Mouse (Mus musculus) heart, embryonic 14.5 days (tissue): ENCODE data around the gene Gm42791. TPM values are rescaled to one million over a fixed set of nuclear protein-coding genes. Genes with fewer than 3 reads are reported as not detected.

Experiments
- ATAC-seq: fragments of 200-750 bp; cut with Nextera tagmentation; 2 replicates; pipeline ENCODE4 v1.8.0; 2017; ENCODE audit warnings: low read depth, moderate TSS enrichment; ENCODE audit not compliant: insufficient number of reproducible peaks, insufficient read depth, low FRiP score
- H3K27ac ChIP-seq, 2 experiments: fragments of 200-500 bp in 1 of 2; fragments of 300-500 bp in 1 of 2; sonication (generic) in 1 of 2; replicated peaks in 1 of 2; 2 replicates each; pipeline ENCODE4 v1.5.1; 2012 to 2014; ENCODE audit warnings: low read depth in 2 of 2, low read length in 2 of 2, control low read depth in 1 of 2, mild to moderate bottlenecking in 1 of 2, mixed read lengths in 1 of 2; ENCODE audit not compliant: control insufficient read depth in 1 of 2, insufficient read depth in 1 of 2
- H3K27me3 ChIP-seq: fragments of 300-500 bp; sonication (generic); 2 replicates; pipeline ENCODE4 v1.6.1; 2014; ENCODE audit warnings: mild to moderate bottlenecking, low read length, control low read depth; ENCODE audit not compliant: control insufficient read depth, insufficient read depth
- H3K36me3 ChIP-seq: fragments of 300-500 bp; sonication (generic); 2 replicates; pipeline ENCODE4 v1.6.1; 2014; ENCODE audit warnings: mild to moderate bottlenecking, control low read depth, low read length, mixed read lengths; ENCODE audit not compliant: control insufficient read depth, insufficient read depth
- H3K4me1 ChIP-seq, 2 experiments: fragments of 200-500 bp in 1 of 2; fragments of 300-500 bp in 1 of 2; sonication (generic) in 1 of 2; 2 replicates each; pipeline ENCODE4 v1.6.1; 2012 to 2014; ENCODE audit warnings: low read length in 2 of 2, control low read depth in 1 of 2, mixed read lengths in 1 of 2; ENCODE audit not compliant: control insufficient read depth in 2 of 2, insufficient read depth in 2 of 2
- H3K4me2 ChIP-seq: fragments of 300-500 bp; sonication (generic); 2 replicates; pipeline ENCODE4 v1.6.1; 2014; ENCODE audit warnings: mild to moderate bottlenecking, low read length
- H3K4me3 ChIP-seq, 2 experiments: fragments of 200-500 bp in 1 of 2; fragments of 300-500 bp in 1 of 2; sonication (generic) in 1 of 2; 2 replicates each; pipeline ENCODE4 v1.5.1; 2012 to 2014; ENCODE audit warnings: low read length in 2 of 2, mild to moderate bottlenecking in 2 of 2, control low read depth in 1 of 2, low read depth in 1 of 2, moderate library complexity in 1 of 2; ENCODE audit not compliant: control insufficient read depth in 1 of 2, insufficient read depth in 1 of 2
- H3K9ac ChIP-seq: fragments of 300-500 bp; sonication (generic); 2 replicates; pipeline ENCODE4 v1.6.1; 2014; ENCODE audit warnings: mild to moderate bottlenecking, low read length
- H3K9me3 ChIP-seq: fragments of 300-500 bp; sonication (generic); 2 replicates; pipeline ENCODE4 v1.6.1; 2016; ENCODE audit warnings: low read length, control low read depth; ENCODE audit not compliant: control insufficient read depth
- WGBS: fragments of 180-500 bp; shearing (Covaris S2); extraction: QIAGEN DNeasy Blood & Tissue Kit; methylation state at CpG from one replicate; pipeline ENCODE4 v1.1.7; 2014; 5-methylcytosine and 5-hydroxymethylcytosine counted together
- polyA plus RNA-seq: library from polyadenylated mRNA; unstranded; fragments of >200 nt; fragmentation: Nextera tagmentation; extraction: Ambion mirVana; gene quantifications from 2 replicates; pipeline ENCODE4 v1.2.1, GENCODE M21; 2014

Gene Gm42791
- polyA plus RNA-seq, 1 experiment from 2014 or later: not detected

GRCm38 (mm10) chr5:148951360-148951759, 43.6 kb downstream of the Gm42791 start:
- Histone ChIP-seq H3K4me3 (no peak overlapping the region), H3K36me3 (no peaks in the 10 kb centered on the region), H3K9me3 (no peaks in the 10 kb centered on the region), H3K27me3 (no peaks in the 10 kb centered on the region), H3K4me1 (peaks cover 0 to 6% of the 10 kb centered on the region in 2 experiments; a peak in 2 of 4 replicates), H3K9ac (no peak overlapping the region), H3K4me2 (no peak overlapping the region), H3K27ac (no peak overlapping the region)
- 59% methylated on average over 5 of the region's 5 CpGs for WGBS
- no peak for ATAC-seq

GRCm38 (mm10) chr5:148950064-148950463, 44.9 kb downstream of the Gm42791 start:
- ATAC-seq: no peak

GRCm38 (mm10) chr5:148948577-148948976, 46.4 kb downstream of the Gm42791 start:
- Histone ChIP-seq H3K4me2 (no peak overlapping the region), H3K4me3 (no peak overlapping the region), H3K27me3 (no peaks in the 10 kb centered on the region), H3K4me1 (peaks cover 0 to 8% of the 10 kb centered on the region in 2 experiments; a peak in 2 of 4 replicates), H3K27ac (no peak overlapping the region), H3K9ac (no peak overlapping the region), H3K9me3 (no peaks in the 10 kb centered on the region), H3K36me3 (no peaks in the 10 kb centered on the region)
- 65% methylated on average over 9 of the region's 9 CpGs for WGBS
- ATAC-seq: no peak

More at GRCm38 (mm10) chr5:148950064-148950463, 44.9 kb downstream of the Gm42791 start:
- Histone ChIP-seq H3K4me1 (peaks cover 0 to 6% of the 10 kb centered on the region in 2 experiments; a peak in 2 of 4 replicates), H3K27me3 (no peaks in the 10 kb centered on the region), H3K27ac (no peak overlapping the region), H3K36me3 (no peaks in the 10 kb centered on the region), H3K9ac (no peak overlapping the region), H3K4me2 (no peak overlapping the region), H3K4me3 (no peak overlapping the region), H3K9me3 (no peaks in the 10 kb centered on the region)
- whole genome bisulfite sequencing: 40% methylated on average over 15 of the region's 15 CpGs

GRCm38 (mm10) chr5:148947412-148947811, 47.5 kb downstream of the Gm42791 start:
- no peak for ATAC-seq
- H3K27ac ChIP-seq: no peak overlapping the region
- H3K4me3 ChIP-seq: no peak overlapping the region
- H3K27me3 ChIP-seq: no peaks in the 10 kb centered on the region
- WGBS: 73% methylated on average over 4 of the region's 4 CpGs
- no peaks in the 10 kb centered on the region for H3K9me3 ChIP-seq
- H3K4me1 ChIP-seq: peaks cover 0 to 8% of the 10 kb centered on the region in 2 experiments; a peak in 2 of 4 replicates
- no peaks in the 10 kb centered on the region for H3K36me3 ChIP-seq
- no peak overlapping the region for H3K9ac ChIP-seq
- H3K4me2 ChIP-seq: no peak overlapping the region

GRCm38 (mm10) chr5:148946787-148947186, 48.2 kb downstream of the Gm42791 start:
- 71% methylated on average over 5 of the region's 5 CpGs for WGBS
- peaks cover 0 to 8% of the 10 kb centered on the region in 2 experiments; a peak in 2 of 4 replicates for H3K4me1 ChIP-seq
- ATAC-seq: no peak
- no peaks in the 10 kb centered on the region for H3K36me3 ChIP-seq
- H3K4me2 ChIP-seq: no peak overlapping the region
- no peak overlapping the region for H3K27ac ChIP-seq
- no peaks in the 10 kb centered on the region for H3K9me3 ChIP-seq
- no peaks in the 10 kb centered on the region for H3K27me3 ChIP-seq
- no peak overlapping the region for H3K4me3 ChIP-seq
- no peak overlapping the region for H3K9ac ChIP-seq

GRCm38 (mm10) chr5:148945735-148946134, 49.2 kb downstream of the Gm42791 start:
- H3K9ac ChIP-seq: no peak overlapping the region
- H3K4me2 ChIP-seq: no peak overlapping the region
- 79% methylated on average over 2 of the region's 2 CpGs for WGBS
- H3K27me3 ChIP-seq: no peaks in the 10 kb centered on the region
- ATAC-seq: no peak
- H3K4me1 ChIP-seq: peaks cover 0 to 6% of the 10 kb centered on the region in 2 experiments; a peak in 1 of 4 replicates
- H3K4me3 ChIP-seq: no peak overlapping the region
- no peak overlapping the region for H3K27ac ChIP-seq
- H3K9me3 ChIP-seq: no peaks in the 10 kb centered on the region
- no peaks in the 10 kb centered on the region for H3K36me3 ChIP-seq

- Histone ChIP-seq H3K4me2 (no peak overlapping the region), H3K27ac (no peak overlapping the region), H3K4me1 (peaks cover 0 to 2% of the 10 kb centered on the region in 2 experiments; a peak in 1 of 4 replicates), H3K9me3 (no peaks in the 10 kb centered on the region), H3K27me3 (no peaks in the 10 kb centered on the region), H3K9ac (no peak overlapping the region), H3K36me3 (no peaks in the 10 kb centered on the region), H3K4me3 (no peak overlapping the region)
- no peak for ATAC-seq
- 71% methylated on average over 8 of the region's 8 CpGs for WGBS
These were observed 50.9 kb downstream of the Gm42791 start for GRCm38 (mm10) chr5:148944024-148944423.

GRCm38 (mm10) chr5:148943444-148943843, 51.5 kb downstream of the Gm42791 start:
- no peak for ATAC-seq
- 75% methylated on average over 10 of the region's 10 CpGs for WGBS
- no peak overlapping the region for H3K4me2 ChIP-seq

More at GRCm38 (mm10) chr5:148943444-148943843, 51.5 kb downstream of the Gm42791 start:
- Histone ChIP-seq H3K9ac (no peak overlapping the region), H3K4me3 (no peak overlapping the region), H3K9me3 (no peaks in the 10 kb centered on the region), H3K4me1 (peaks cover 0 to 2% of the 10 kb centered on the region in 2 experiments; a peak in 1 of 4 replicates), H3K27me3 (no peaks in the 10 kb centered on the region), H3K36me3 (no peaks in the 10 kb centered on the region), H3K27ac (no peak overlapping the region)
